In the genomic region with DNA sequence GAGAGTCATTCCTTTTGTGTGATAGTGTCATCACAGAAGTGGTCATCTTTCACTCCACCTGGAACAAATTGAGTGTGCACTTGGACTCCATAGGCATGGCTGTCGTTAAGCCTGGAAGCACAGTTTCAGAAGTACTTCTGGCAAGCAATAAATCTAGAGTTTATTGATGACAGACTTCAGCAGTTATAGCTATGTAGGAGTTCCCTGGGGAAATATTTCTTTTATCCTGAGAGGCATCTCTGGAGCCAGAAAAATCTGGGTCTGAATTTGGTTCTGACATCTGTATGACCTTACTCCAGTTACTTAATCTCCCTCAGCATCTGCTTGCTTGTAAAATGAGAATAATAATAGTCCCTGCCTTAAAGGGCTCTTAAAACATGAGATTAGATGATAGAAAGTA, we compare ENCODE assay signal across 15 mouse cellular contexts.
"Had no signal": no experiment of that assay in that cellular context is flagged by ENCODE, and none has a peak within 500 bp of the region (broad histone marks: within the 10 kb centered on the region; RNA-seq: fewer than 3 reads in every experiment).

No protein-coding gene starts in this region.

- H3K4me3 ChIP-seq: limb, embryonic 15.5 days; liver, embryonic 12.5 days; midbrain, embryonic 15.5 days; neural tube, embryonic 12.5 days; stomach, embryonic 15.5 days had no signal

- H3K4me1 ChIP-seq: limb, embryonic 15.5 days; liver, embryonic 12.5 days; midbrain, embryonic 15.5 days; neural tube, embryonic 12.5 days; stomach, embryonic 15.5 days had no signal

- H3K9ac ChIP-seq: limb, embryonic 15.5 days; liver, embryonic 12.5 days; lung, embryonic 14.5 days; midbrain, embryonic 15.5 days; neural tube, embryonic 12.5 days; stomach, embryonic 15.5 days had no signal

- DNase-seq: kidney, adult 18-20 months; kidney, postnatal 14 days; layer of hippocampus, adult 9-11 months; layer of hippocampus, postnatal 36 days; lung, embryonic 14.5 days; lung, postnatal 10 days; lung, postnatal 4 days; right cerebral cortex, postnatal 4 days; thymus, postnatal 4 days had no signal

- H3K27me3 ChIP-seq: limb, embryonic 15.5 days; liver, embryonic 12.5 days; midbrain, embryonic 15.5 days; neural tube, embryonic 12.5 days; stomach, embryonic 15.5 days had no signal

- H3K36me3 ChIP-seq: limb, embryonic 15.5 days; liver, embryonic 12.5 days; midbrain, embryonic 15.5 days; neural tube, embryonic 12.5 days; stomach, embryonic 15.5 days had no signal

- H3K9me3 ChIP-seq: limb, embryonic 15.5 days; liver, embryonic 12.5 days; midbrain, embryonic 15.5 days; neural tube, embryonic 12.5 days; stomach, embryonic 15.5 days had no signal

- ATAC-seq: liver, embryonic 12.5 days; midbrain, embryonic 15.5 days had no signal

- H3K27ac ChIP-seq: limb, embryonic 15.5 days; liver, embryonic 12.5 days; midbrain, embryonic 15.5 days; neural tube, embryonic 12.5 days; stomach, embryonic 15.5 days had no signal

- H3K4me2 ChIP-seq: limb, embryonic 15.5 days; liver, embryonic 12.5 days; lung, embryonic 14.5 days; midbrain, embryonic 11.5 days; midbrain, embryonic 15.5 days; neural tube, embryonic 12.5 days; stomach, embryonic 15.5 days had no signal
